Mouse (Mus musculus): ENCODE results near the gene Olfr680-ps1.
"Not testable (repeated sequence)": the region's sequence is repeated elsewhere in the genome, so short reads cannot be mapped to it uniquely, and the experiment has no call there.

Olfr680-ps1 gene

DNA sequence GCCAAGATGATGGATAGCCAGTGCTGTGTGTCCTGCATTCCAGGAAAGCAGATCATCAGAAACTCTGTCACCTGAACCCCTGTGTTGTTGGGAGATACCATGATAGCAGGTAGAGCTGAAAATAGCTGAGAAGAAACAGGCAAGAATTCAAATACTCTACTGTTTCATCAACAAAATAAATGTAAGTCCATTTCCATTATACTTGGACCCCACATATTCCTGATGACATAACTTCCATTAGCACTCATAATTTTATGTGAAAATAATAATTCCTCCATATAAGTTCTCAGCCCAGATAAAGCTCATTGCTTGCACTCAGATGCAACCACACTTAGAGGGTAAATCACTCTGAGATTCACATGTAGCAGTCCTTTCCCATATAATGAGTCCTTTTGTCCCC is at the start of gene Olfr680-ps1:
Gene Olfr680-ps1, minus strand, starts transcription at position 101 of the 400 bp plus-strand sequence.
- not testable (repeated sequence) for DNase-seq (ENCODE audit: low spot score in 2 of 2)

DNA sequence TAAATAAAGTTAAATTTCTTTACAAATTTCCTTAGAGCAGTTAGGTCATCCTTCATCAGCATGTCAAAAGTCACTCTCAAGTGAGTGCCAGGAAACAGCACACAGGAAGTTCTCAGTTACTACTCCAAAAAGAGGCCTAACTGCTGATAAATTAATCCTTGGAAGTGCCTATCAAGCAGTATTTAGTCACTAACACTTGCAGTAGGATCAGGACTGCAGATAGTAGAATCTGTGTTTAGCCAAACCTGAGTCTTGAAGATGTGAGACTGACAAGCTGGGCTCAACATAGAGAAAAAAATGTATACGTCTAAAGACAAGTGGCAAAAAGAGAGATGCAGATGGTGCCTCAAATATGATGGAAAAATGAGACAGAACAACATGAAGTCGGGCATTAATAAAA is 48.7 kb upstream of the Olfr680-ps1 start:
- no peak for DNase-seq (ENCODE audit: low spot score in 2 of 2)

DNA sequence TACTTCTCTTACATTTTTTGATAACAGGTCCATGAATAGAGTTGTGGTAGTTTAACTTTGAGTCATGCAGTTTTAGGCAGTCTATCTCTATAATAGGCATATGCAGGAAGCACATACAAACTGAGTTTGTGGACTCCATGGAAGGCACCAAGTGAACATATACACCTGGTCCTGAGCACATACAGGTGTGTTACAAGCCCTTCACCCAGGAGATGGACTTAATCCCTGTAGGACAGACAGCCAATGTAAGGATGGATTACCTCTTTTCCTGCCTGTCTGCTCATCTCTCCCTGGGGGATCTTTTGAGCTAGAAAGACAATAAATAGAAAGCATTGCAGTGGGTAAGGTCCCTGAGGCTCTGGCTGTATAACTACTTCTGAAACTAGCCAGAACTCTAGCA is 23.9 kb upstream of the Olfr680-ps1 start, which contains the start of gene Olfr681:
Gene Olfr681, plus strand, starts transcription at position 301 of the 400 bp plus-strand sequence.
- no peak for DNase-seq (ENCODE audit: low spot score in 2 of 2)

DNA sequence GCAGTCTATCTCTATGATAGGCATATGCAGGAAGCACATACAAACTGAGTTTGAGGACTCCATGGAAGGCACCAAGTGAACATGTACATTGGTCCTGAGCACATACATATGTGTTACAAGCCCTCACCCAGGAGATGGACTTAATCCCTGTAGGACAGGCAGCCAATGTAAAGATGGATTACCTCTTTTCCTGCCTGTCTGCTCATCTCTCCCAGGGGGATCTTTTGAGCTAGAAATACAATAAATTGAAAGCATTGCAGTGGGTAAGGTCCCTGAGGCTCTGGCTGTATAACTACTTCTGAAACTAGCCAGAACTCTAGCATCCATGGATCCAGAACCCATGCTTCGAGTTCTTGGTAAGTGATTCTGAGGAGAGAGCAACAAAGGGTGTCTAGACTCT is 11.7 kb downstream of the Olfr680-ps1 start, which contains the start of gene Olfr679:
Gene Olfr679, plus strand, starts transcription at position 301 of the 400 bp plus-strand sequence.
- no peak for DNase-seq (ENCODE audit: low spot score in 2 of 2)

DNA sequence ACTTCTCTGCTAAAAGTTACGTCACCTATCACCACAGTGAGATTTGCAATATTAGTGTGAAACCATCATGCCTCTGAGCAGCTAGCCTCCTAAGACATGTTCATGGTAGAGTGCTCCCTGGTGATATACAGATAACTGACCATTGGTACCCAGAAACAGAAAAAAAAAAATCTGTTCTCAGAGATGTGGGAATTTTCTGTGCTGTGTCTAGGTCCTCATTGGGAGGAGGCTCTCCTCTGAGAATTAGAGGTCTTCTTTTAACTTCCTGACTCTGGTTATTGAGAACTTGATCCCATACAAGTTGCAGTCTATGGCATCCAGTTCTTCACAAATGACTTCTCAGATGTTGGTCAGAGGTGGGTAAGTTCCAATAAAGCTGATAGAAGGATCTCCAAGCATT is 28.4 kb downstream of the Olfr680-ps1 start, which contains the start of gene Olfr678:
Gene Olfr678, plus strand, starts transcription at position 301 of the 400 bp plus-strand sequence.
- no peak for DNase-seq (ENCODE audit: low spot score in 2 of 2)

DNA sequence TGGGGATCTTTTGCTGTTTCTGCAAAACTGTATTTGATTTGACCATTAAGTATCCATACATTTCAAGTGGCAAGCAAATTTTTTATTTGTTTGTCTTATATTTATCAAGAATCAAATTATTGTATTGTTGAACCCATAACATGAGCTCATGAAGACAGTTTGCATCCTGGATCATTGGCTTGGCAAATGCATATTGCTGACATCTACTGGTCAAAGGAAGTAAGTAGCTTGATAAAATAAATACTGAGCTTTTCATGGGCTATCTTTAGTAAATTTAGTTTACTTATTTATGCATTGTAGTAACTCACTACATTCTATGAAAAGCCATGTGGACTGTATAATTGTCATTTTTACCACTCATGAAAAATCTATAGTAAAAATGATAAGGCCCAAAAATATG is 33.7 kb downstream of the Olfr680-ps1 start:
- no peak for DNase-seq (ENCODE audit: low spot score in 2 of 2)
